Mouse (Mus musculus) right cerebral cortex, postnatal 4 days (tissue): ENCODE results near the gene Nploc4.

Experiments
- DNase-seq: peaks from one replicate; pipeline ENCODE4 v3.0.0-alpha.2; 2022

Gene Nploc4

DNA sequence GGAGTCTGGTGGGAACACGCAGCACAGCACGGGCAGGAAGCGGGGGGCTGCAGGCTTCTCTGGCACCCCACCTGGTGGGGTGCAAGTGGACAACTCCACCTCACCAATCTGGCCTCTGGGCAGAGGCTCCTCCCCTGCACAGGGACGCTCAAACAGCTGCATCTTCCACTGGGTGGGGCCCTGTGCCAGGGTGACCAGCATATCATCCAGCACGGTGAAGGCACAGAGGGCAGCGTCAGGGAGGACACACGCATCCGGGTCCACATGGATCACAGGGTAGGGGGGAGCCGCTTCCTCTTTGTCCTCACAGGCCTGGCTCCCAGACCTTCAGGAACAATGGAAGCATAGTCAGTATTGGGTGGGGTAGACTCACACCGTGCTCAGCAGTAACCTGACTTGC, 60.2 kb downstream of the Nploc4 start:
- DNase-seq: no peak

DNA sequence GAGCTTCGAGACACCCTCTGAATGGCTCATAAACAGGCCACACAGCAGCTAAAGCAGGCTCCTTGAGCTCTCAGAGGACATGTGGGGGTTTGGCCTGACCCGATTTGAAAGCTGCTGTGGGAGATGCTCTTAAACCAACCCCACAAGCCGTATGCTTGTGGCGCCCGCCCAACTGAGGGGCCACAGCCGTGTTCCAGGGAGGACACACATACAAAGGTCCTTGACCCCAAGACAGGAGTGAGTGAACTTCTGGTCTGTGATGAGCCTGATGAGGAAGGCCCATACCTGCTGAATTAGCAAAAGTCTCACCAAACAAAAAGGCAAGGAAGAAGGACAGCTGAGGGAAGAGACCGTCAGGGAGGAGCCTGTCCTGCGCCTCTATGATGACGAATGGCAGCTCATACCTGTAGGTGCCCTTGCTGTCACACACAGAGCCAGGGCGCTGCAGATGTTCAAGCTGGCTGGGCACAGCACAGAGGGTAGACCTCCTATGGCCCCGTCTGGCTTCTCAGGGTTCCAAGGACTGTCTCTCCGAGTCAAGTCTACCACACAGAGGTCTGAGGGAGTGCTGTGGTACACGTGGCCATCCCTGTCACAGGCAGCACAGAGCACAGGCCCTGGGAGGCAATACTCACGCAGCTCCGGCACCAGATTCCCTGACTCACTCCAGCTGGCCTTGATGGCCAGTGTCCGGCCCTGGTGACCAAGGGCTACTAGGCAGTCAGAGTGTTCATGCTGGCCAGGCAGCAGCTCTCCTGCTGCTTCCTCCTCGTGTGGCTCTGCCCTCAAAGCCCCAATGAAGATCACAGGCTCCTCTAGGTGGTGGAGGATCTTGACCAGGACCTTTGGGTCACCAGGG, 61.0 kb downstream of the Nploc4 start:
- DNase-seq: no peak

DNA sequence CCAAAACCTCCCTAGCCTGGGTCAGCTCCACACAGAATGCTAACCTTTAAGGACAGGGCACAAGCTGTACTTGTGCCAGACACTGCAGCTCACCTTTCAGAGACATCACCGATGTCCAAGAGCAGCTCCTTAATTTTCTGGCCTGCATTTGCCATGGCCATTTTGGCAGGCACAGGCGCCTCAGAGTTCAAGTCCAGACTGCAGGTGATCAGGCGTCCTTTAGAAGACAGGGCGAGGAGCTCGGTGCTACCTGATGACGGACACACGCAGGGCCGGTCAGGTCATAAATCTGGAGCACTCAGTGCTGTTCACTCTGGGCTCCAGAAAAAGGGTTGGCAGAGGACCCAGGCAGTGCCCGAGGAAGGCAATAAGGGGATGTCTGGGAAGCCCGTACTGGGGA, 62.2 kb downstream of the Nploc4 start:
- DNase-seq: no peak

DNA sequence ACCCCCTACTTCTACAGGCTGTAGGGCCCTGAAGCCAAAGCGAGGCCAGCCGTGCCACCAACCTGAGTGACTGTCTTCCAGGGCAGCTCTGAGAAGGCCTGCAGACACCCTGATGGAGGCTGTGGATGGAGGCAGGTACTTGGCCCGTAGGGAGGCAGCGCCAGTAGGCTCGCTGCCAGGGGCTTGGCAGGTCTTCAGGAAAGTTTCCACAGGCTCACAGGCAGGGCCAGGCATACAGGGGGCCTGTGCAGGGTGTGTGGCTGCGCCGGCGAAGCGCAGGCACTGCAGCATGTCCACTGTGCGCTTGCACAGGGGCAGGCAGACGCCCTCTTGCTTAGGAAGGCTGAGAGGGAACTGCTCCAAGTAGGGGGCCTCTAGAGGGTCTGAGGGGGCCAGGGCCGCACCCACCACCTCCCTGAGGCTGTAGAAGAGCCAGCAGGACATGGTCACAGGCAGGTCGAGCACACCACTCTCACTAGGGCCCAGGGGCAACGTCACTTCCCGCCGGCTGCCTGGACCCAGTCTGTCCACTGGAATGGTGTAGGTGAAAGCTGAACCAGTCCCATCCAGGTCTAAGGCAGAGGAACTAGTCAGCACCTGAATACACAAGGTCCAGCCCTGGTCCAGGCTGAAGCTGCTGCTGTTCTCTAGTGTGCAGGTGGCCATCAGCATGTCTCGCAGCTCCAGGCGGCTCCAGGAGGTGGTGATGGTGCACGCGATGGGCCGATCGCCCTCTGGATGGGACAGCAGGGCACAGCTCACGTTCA, 63.5 kb downstream of the Nploc4 start:
- no peak for DNase-seq

DNA sequence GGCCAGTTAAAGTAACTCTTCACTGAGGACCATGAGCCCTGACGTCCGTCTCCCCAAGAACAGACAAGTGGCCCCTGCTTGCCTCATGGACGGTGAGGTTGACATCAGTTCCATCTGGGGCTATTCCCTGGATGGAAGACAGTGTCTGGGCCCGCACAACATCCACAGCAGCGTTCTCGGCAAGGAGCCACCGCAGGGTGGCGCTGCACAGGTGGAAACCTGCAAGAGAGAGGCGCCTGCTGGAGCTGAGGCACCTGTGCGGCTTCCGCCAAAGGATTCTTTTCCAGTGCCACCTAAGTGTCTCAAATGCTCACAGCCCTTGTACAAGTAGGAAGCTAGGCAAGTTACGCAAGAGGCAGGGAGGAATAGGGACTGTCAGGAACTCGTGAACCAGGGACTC, 64.5 kb downstream of the Nploc4 start:
- no peak for DNase-seq

DNA sequence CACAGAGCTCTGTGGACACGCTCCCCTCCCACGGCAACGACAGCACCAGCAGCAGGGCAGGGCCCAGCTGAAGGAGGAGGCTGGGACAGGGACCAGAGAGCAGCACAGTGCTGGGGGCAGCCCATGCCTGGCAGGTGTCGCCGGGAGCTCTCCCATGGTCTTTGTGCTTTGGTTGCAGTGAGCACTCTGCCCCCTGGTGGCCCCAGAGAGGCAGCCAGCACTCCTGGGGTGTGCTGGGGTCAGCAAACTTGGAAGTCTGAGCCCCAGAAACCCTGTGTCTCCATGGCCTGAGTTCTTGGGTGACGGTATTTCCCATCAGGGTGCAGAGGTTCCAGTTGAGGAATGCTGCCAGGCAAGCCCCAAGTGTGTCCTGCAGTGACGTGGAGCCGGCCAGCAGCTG, 67.9 kb downstream of the Nploc4 start:
- peak; percentile 67 for DNase-seq

DNA sequence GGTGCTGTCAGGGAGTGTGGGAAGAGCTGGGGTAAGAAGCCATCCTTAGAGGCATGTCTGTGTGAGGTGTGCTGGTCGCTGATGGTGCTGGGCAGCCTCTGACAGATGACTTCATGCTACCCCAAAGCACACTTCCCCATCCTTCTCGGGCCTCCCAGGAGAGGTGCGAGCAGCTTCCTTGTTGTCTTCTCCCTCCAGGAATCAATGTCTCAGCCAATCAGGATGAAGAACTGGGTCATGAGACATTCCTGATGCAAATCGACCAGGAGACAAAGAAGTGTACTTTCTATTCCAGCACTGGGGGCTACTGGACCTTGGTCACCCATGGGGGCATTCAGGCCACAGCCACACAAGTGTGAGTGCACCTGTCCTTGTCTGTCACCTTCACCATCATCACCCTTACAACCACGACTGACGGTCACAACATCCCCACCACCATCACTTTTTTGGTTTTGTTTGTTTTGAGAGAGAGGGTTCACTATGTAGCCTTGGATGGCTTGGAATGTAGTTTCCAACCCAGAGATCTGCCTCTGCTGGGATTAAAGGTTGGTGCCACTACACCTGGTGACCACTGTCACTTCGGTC, 71.0 kb downstream of the Nploc4 start:
- DNase-seq: no peak

DNA sequence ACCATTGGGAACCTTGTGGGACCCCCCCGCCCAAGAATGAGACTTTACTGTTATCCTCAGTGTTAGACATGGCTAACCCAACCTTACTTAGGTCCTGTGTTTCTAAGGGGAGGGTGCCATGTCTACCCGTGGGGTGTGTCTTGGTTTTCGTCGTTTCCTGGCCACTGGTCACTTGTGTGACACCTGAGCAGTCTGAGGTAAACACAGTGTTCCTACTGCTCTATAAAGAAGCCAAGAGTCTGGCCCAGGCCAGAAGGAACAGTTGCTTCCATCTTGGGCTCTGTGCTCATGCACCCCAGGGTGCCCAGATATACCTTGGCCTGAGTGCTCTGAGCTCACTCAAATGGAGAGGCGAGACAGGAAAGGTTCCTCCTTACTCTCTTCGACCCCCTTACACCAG, 74.6 kb downstream of the Nploc4 start:
- no peak for DNase-seq

DNA sequence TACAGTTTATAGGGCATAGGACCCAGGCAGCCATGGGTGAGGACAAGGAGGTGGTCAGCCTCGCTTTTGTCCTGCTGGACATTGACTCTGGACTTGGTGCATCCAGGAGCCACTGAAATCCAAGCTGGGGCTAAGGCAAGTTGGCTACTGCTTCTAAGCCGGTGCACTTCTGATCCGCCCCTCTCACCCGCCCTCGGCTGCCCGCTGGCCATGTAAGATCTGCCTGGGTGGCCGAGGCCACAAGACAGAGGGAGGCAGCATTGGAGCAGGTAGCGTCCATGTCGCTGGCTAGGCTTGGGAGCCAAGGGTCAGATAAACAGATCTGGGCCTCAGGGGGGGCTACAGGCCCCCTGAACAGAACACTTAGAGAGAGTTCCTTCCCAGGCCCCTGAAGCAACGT, 76.2 kb downstream of the Nploc4 start, which contains the start of gene Fscn2:
Gene Fscn2, plus strand, starts transcription at position 240 of the 400 bp plus-strand sequence.
- no peak for DNase-seq

DNA sequence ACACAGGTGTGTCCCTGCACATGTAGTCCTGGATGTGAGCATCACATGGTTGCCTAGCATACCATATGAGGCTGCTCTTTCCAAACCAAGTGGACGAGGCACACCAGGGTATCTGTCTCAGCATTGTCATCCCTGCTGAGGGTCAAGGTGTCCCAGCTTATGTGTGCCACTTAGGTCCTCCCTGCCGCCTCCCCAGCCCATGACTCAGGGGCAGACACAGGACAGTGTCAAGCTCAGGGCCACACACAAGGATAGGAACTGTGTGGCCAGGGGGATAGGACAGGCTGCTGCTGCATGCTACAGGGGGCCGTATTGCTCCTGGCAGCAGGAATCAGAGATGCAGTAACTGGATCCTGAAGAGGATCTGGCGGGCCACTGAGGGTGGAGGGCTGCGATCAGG, 76.8 kb downstream of the Nploc4 start:
- no peak for DNase-seq

DNA sequence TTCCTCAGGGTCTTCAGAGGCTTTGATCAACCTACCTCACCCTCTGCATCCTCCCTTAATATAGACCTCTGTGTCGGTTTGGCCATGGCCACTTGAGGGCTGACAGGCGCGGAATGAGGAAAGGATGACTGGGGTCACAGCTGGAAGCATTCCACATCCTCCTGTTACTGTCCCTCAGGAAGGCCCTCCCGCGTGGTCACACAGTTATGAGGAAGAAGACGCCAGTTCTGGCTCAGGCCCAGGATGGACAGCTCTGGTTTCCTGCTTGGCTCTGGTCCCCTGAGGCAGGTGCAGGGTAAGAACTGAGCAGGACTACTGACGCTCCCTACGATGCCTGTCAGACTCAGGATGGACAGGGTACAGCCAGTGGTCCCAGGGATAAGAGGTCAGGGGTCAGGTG, 77.4 kb downstream of the Nploc4 start:
- no peak for DNase-seq

DNA sequence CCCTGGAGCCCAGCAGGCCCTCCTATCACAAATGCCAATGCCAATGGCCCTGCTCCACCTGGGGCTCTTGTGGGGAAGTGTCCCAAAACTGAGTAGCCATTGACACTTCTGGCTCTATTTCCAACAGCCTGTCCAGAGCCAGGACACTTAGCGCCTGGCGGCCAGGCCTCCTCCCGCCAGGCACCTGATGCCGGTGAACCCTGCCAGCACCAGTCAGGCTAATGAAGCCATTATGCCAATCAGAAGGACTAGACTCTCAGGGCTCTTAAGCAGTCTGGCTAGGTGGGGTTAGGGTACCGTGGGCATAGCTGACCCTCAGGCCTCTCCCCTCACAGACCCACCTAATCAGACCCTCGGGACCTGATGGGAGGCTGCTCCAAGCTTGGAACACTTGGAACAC, 78.1 kb downstream of the Nploc4 start:
- no peak for DNase-seq

DNA sequence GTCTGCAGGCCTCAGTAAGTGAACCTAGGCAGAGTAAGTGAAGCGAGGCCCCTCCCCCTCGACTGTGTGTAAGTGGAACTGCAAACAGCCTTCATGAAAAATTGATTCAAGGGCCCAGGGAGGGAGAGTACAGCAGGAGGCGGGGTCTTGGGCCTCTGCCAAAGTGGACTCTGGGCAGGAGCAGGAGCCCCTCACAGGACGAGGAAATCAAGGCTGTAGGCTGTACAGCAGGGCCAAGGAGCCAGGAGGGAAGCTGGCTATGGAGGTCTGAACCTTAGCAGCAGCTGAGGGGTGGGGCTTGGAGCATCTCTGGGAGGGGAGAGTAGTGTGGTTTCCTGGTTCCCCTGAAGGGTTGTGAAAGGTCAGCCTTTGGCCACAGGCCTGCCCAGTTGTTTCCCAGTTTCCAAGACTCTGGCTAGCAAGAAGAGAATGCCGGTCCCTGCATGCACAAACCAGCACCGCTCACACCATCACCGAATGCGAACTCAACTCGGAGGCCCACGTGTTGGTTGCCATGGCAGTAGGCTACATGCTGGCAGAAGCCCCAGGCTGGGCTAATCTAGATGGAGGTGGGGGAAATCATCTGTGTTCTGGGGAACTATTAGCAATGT, 79.6 kb downstream of the Nploc4 start:
- DNase-seq: peak; percentile 77

DNA sequence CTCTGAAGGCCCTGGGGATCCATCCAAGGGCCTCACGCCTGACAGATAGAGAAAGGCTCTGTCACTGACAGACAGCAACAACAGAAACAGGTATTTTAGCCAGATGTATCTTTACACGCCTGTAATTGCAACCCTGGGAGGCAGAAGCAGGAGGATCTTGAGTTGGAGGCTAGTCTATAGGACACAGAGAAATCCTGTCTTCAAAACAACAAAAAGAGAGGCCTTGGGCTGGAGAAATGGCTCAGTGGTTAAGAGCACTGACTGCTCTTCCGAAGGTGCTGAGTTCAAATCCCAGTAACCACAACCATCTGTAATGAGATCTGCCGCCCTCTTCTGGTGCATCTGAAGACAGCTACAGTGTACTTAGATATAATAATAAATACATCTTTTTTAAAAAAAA, 80.6 kb downstream of the Nploc4 start:
- DNase-seq: no peak

DNA sequence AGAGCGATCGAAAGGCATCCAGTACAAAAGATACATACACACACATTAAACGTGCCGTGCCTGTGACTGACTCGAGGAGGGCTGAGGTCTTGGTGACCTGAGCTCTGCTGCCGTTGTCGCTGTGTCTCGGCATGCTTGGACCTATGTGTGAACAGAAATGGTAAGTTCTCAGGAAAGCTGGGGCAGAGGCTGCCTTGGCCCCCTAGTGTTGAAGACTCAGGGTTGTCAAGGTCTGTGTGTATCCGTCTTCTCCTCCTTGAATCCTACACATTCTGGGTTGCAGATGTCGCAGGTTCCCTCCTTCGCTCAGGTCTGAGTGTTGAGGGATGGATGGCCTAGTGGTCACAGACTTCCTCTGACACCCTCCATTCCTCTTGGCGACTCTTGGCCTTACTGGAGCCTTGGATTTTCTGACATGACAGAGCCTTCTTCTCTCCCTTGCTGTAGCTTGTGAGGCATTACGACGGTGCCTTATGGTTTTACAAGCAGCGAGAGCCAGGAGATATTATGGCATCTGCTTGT, 81.1 kb downstream of the Nploc4 start:
- peak; percentile 2 for DNase-seq

DNA sequence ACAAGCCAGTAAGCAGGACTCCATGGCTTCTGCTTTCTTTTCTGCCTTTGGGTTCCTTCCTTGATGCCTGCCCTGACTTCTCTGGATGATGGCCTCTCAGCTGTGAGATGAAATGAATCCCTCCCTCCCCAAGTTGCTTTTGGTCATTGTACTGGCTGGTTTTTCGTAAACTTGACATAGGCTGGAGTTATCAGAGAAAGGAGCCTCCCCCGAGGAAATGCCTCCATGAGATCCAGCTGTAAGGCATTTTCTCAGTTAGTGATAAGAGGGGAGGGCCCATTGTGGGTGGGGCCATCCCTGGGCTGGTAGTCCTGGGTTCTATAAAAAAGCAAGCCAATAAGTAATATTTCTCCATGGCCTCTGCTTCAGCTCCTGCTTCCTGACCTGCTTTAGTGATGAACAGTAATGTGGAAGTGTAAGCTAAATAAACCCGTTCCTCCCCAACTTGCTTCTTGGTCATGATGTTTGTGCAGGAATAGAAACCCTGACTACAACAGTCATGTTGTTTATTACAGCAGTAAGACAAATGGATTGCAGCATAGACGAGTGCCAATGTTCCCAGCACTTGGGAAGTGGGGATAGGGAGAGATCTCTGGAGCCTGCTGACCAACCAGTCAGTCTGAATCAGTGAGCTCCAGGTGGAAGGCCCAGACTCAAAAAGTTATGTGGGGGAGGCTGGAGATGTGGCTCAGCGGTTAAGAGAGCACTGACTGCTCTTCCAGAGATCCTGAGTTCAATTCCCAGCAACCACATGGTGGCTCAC, 82.0 kb downstream of the Nploc4 start:
- DNase-seq: peak; percentile 0

DNA sequence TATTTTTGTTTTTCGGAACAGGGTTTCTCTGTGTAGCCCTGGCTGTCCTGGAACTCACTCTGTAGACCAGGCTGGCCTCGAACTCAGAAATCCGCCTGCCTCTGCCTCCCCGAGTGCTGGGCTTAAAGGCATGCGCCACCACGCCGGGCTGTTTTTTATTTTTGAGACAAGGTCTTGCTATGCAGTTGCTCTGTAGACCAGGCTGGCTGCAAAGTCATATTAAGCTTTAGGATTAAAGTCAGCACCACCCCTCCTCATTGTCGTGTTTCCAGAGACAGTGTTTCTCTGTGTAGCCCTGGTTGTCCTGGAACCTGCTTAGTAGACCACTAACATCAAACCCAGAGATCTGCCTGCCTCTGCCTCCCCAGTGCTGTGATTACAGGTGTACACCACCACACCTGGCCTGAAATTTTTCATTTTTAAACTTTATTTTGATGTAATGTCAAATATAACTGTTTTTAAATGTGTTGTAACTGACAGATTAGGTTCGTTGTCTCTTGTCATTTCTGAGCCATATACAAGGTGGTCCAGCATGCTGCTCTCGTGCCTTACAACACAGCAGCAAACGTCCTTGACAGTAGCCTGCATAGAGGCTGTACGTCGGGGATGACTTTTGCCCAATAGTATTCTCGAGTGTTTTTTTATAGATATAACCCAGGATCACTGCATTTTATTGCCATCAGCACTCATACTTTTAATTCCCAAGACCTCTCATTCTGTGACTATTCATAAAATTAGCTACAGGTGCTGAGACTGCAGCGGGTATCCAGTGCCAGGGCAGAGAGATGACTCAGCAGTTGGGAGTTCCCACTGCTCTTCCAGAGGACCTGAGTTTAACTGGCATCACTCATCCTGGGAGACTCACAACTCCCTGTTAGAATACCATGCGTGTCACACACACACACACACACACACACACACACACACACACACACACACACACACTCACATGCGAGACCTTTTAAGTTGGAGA, 82.9 kb downstream of the Nploc4 start:
- peak; percentile 1 for DNase-seq

DNA sequence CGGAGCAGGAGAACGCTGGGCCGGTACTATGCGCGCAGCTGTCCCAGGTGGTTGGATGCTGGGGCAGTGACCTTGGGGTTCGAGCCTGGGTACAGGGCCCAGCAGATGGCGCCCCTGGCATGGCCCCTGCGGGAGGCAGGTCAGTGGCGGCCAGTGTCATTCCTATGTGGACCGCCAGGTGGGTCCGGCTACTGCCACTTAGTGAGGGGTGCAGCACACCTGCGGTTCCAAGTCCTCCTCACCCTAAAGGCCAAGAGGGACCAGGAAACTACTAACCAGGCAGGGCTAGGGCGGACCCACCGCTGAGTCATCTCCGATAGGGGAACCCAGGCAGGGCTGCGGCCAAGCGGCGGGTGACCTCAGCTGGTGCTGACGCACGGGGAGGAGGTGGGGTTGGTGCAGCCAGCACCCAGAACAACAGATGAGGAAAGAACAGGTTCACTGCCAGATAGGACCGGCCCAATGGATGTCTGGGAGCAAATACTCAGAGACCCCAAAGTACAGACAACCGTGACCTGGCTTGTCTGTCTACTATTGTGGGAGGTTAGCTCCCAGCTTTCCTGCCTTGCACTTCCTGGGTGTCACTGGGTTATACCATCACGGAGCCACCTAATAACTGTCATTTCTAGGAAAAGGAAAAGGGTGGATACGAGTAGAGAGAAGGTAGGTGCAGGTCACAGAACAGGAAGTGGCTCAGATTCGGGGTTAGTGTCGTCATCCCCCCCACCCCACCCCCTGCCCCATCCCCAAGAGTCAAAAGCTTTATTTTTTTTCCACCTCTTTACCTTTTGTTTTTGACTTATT, 83.8 kb downstream of the Nploc4 start:
- peak; percentile 65 for DNase-seq

DNA sequence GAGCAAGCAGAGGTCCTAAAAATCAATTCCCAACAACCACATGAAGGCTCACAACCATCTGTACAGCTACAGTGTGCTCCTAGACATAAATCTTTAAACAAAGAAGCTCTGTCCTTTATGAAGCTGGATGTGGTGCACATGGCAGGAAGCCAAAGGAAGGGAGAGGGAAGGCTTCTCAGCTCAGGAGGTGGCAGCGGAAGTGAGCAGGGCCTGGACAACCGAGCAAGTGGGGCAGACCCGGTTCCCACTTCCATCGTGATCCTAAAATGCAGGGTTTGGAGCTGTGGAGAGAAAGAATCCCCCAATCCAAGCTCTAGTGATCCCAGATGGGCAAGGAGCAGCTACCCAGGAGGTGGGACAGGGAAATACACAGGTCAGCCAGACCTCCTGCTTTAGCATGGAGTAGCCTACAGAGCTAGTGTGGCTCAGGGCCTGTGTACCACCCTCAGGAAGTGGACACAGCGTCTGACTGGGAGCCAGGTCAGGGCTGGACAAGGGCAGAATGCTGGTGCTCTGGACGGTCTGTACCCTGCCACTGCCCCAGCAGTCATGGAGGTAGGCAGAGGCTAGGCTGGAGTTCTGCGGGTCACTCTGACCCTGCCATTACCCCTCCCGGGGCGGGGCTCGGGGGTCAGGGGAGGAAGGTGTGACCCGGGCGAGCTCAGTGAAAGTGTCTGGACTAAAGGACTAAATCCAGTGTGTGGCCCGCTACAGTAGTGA, 84.8 kb downstream of the Nploc4 start:
- DNase-seq: peak; percentile 34

DNA sequence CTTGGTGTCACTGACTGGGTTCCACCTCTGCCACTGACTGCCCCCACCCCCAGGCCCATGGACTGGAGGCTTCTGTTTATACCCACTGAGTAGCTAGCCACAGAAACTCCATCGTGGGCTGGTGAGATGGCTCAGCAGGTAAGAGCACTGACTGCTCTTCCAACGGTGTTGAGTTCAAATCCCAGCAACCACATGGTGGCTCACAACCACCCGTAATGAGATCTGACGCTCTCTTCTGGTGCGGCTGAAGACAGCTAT, 85.5 kb downstream of the Nploc4 start:
- peak; percentile 11 for DNase-seq
